Mouse (Mus musculus): ENCODE measurements around the gene Slc35e2.
A peak's percentile ranks its signal among the peaks of the same experiment; 100 is the strongest.

- TF ChIP-seq CTCF (IDR thresholded peaks at IDR 0.05; ENCODE audit: low read depth, low read length), result peak; percentile 28
- no peak for TF ChIP-seq POLR2A (IDR thresholded peaks at IDR 0.05; ENCODE audit: insufficient read depth, low read length)
These were observed 37.6 kb upstream of the Slc35e2 start for GRCm38 (mm10) chr4:155563400-155564231.
